Mouse (Mus musculus): ENCODE data around the gene Necab2.

The Necab2 gene

GRCm38 (mm10) chr8:119449627-119450026, 3.1 kb downstream of the Necab2 start:
- in situ Hi-C loops (cut with MboI) = no loop called here

- in situ Hi-C loops (cut with MboI) = no loop called here
These were observed 4.6 kb downstream of the Necab2 start for GRCm38 (mm10) chr8:119451131-119451530.

- in situ Hi-C loops (cut with MboI) = no loop called here
These were observed 6.4 kb downstream of the Necab2 start for GRCm38 (mm10) chr8:119452919-119453318.

DNA sequence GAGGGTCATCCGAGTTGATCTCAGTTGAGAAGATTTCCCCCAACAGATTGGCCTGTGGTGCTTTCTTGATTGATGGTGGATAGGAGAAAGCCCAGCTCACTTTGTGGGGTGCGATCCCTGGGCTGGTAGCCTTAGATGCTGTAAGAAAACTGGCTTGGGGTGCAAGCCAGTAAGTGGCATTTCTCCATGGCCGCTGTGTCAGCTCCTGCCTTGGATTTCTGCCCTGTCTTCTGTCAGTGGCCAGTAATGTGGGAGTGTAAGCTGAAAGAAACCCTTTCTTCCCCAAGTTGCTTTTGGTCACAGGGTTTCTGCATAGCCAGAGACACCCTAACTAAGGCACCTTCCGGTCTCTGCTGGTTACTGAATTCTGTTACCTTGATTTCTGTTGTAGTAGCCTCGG, 9.5 kb downstream of the Necab2 start:
- in situ Hi-C loops (cut with MboI) = no loop called here

DNA sequence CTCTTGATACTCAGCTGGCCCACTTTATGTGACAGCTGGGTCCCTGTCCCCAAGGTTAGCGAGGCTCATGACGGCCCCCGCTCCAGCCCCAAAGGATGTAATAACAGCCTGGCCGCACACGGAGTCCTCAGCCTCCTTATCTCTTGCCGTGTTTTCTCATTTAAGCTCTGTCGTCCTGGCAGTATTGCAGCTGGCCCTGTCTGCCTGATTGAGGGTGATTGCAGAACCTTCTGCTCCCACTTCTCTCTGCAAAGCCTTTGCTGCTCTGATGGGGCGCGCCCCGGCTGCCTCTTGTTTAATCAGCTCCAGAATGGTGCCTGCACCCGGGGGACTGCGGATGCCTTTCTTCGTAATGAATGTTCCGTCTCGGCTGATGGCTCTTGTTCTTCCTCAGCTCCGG, 13.2 kb downstream of the Necab2 start:
- in situ Hi-C loops (cut with MboI) = no loop called here

DNA sequence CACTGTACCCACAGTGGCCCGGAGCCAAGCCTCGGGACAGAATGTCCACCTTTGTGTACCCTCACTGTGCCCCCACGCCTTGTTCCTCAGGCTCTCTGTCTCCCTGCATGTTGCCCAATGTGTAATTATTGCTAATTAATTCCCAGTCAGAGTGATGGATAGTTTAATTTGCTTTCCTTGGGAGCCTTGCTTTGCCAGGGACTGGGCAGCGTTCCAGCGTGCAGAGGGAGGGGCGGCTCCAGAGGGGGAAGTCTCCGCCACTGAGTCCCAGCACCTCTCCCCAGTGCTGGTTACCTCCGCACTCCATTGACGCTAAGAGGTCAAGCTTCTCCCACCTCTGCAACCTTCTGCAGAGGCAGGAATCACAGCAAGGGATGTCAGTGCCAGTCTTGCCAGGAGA, 14.8 kb downstream of the Necab2 start:
- in situ Hi-C loops (cut with MboI) = no loop called here

DNA sequence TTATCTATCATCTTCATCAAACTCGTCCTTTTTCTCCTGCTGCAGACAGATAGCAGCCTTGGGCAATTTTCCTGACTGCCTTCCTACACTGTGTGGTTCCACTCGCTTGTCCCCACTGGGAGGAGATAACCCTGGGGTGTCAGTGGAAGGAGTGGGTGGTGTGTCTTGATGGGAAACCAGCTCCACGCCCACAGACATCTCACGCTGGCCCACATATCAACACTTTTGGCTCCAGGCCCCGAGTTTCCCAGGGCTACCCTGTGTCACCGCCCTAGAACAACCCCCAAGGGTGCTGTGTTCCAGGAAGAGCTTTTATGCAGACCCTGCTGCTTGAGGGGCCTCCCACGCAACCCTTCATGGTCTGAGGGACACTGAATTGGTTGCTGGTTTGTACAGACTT, 17.2 kb downstream of the Necab2 start:
- in situ Hi-C loops (cut with MboI) = no loop called here

DNA sequence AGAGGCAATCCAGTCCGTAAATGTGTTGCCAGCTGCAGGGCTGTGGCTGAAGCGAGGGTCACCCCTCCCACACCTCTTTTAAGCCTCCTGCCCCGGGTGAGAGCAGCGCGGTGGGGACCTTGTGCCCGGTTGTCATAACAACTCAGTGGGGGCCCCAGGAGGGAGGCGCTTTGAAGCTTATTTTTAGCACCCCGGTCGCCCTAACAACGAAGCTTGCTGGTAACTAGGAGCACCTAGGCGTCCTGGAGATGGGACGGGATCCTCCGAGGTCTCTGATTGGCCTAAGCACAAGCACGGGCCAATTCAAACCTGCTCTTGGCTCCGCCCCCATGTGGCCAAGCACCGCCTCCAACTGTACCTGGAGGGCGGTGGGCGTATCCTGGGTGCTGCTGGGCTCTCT, 19.6 kb downstream of the Necab2 start:
- in situ Hi-C loops (cut with MboI) = no loop called here

DNA sequence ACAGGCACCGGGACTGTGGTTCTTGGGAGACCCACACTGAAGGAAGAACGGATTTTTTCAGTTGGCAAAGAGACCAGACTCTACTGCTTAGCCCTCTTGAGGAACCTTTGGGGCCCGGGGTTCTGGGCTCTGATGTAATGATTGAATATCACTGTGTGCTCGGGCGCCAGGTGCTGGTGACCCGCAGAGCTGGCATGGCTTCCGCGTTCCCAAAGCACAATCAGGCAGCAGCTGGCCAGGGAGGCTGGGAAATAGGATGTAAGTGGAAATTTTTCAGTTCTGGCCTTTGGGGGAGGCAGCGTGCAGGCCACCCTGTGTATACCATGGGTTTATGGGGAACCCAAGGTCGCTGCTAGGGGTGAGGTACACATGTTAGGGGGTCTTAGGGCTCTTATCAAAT, 20.3 kb downstream of the Necab2 start:
- in situ Hi-C loops (cut with MboI) = no loop called here

GRCm38 (mm10) chr8:119468091-119468490, 21.6 kb downstream of the Necab2 start:
- in situ Hi-C loops (cut with MboI) = no loop called here

- in situ Hi-C loops (cut with MboI) = no loop called here
These were observed 32.2 kb downstream of the Necab2 start for GRCm38 (mm10) chr8:119478684-119479083.

DNA sequence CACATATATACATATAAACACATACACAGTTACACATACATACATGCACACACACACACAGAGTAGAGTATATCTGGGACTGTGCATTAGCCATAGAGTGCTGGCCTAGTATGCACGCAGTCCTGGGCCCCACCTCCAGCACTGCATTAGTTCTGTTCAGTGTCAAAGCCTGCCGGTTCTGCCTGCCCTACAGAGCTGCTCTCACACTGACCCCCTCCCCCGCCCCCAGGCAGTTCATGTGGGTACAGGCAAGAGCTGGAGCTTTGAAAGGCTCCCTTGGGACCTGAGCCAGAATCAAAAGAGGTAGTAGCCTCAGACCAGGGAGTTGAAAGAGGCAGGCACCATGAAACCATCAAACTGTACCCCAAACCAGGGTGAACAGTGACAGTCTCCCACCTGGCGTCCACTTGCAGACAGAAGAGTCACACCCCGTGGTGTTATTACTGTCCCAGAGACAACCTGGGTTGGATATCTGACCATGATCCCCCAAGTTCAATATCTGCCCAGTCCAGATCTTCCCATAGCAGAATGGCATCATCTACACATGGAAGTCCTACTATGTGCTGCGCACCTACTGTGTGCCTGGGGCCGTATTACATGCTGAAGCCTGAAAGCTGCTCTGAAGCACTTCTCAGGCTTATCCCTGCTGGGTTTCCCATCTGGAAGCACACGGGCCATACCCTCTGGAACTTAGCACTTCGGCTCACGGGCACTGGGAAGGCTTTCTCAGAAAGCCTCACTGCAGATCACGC, 37.8 kb downstream of the Necab2 start:
- in situ Hi-C loops (cut with MboI) = no loop called here

DNA sequence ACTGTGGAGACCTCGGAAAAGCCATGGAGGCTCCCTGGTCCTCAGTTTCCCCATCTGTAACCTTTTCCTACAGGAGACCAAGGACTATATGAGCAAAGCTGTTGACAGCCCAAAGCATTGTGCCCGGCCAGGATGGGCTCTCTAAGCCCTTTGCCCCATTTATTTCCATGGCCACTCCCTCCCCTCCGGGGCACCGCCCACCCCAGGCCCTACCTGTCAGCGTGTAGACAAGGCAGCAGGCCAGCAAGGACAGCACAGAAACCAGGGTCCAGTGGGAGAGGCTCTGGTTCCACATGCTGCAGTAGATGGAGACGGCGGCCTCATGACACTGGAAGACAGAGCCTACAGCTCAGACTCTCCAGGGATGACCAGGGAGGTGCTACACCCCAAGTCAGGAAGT, 40.6 kb downstream of the Necab2 start:
- in situ Hi-C loops (cut with MboI) = no loop called here

DNA sequence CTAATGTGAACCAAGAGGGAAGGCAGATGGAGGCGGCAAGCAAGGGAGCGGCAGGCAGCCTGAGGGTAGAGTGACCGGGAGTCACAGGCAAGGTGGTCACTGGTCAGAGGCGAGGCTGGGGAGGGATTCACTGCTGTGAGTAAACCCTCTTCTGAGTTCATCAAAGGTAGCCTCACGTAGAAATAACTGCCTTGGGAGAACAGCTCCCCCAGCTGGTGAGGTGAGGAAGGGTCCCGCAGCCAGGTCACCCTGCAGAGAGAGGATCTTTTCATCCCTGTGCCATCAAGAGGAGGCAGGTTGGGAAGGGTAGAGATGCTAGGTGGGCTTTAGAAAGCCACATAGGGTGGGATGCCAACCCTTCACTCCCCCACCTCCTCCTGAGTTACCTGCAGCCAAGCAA, 50.3 kb downstream of the Necab2 start:
- in situ Hi-C loops (cut with MboI) = loop anchor here (5.0 kb wide), 1 partner anchor 85 kb away; no protein-coding TSS in a partner anchor

DNA sequence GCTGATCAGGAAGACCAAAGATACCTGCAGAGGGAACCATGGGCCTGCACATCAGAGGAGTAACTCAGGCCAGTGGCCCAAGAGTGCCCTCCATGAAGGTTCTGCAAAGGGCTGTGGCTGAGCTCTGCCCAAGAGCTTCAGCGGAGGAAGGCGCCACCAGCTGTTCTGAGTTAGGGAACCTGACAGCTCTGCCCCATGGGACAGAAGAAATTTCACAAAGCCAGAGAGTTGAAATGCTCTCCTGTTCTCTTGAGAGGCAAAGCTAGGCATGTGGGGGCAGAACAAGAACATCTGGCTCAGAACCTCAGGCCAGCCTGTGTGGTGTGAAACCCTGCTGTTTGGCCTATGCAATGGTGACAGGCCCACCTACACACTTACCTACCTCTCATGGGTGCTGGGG, 53.3 kb downstream of the Necab2 start:
- in situ Hi-C loops (cut with MboI) = loop anchor here (5.0 kb wide), 1 partner anchor 88 kb away; no protein-coding TSS in a partner anchor

DNA sequence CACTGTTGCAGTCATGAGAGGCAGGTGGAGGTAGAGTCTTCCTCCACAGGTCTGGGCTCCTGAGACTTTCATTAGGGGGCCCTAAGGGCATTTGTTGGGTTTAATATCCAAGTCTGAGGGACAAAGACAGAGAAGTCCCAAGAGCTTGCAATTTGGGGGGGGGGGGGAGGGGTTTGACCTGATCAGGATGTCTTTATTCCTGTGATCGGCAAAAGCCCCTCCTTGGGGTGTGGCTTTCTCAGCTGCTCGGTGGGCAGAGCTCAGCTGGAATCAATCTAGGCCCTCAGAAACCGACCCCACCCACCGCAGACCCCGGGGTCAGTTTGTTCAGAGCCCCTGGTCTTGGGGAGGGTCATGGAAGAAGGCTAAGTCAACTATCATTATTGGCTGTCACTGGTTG, 55.1 kb downstream of the Necab2 start, which contains the start of gene Slc38a8:
Gene Slc38a8, minus strand, starts transcription at position 101 of the 400 bp plus-strand sequence.
- in situ Hi-C loops (cut with MboI) = no loop called here

- in situ Hi-C loops (cut with MboI) = no loop called here
These were observed 55.6 kb downstream of the Necab2 start for GRCm38 (mm10) chr8:119502111-119502510.

- in situ Hi-C loops (cut with MboI) = no loop called here
These were observed 56.8 kb downstream of the Necab2 start for GRCm38 (mm10) chr8:119503191-119503767.

DNA sequence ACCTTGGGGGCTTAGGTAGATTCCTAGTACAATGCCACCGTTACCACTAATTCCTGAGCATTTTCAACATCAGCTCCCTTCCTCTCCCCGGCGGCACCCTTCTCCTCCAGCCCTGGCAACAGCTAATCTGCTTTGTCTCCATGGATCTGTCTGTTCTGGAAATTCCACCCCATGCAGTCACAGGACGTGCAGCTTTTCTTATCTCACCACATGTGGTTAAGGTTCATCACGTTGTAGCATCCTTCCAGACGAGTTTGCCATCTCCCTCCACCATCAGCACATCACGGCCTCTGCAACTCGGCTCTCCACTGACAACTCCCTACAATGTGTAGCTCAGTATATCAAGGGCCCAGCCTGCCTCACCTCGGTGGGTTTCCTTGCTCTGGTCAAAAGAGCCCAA, 59.0 kb downstream of the Necab2 start:
- in situ Hi-C loops (cut with MboI) = no loop called here

DNA sequence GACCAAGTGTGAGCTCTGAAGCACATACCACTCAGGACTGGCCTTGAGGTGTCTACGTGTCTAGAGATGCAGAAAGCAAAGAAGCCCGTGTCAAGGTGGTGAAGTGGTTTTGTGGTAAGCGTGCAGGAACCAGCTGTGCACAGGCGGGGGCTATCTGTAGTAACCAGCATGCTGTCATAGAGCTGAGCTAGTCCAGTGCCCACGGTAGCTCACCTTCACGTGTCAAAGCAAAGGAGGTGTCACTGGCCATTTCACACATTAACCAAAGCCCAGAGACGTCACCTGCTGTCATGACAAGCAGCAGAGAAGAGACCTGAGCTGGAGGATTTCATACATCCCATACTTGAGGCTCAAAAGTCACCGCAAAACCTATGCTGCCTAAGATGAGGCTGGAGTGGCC, 59.6 kb downstream of the Necab2 start:
- in situ Hi-C loops (cut with MboI) = no loop called here

DNA sequence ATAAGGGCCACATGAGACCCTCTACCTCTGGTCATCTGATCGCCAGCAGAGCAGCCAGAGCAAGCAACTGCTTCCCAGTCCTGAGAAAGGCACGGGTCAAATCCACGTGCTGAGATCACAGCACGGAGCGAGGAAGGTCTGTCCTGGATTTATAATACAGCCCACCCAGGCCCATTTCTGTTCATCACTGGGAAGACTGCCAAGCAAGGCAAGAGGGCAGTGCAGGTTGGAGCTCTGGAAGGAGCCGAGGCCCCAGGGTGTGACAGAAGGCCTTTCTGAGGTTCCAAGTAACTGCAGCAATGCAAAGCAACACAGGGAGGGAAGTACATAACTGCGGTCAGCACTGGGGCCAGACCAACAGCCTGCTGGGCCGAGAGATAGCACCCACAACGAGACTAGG, 64.0 kb downstream of the Necab2 start:
- in situ Hi-C loops (cut with MboI) = no loop called here

- in situ Hi-C loops (cut with MboI) = no loop called here
These were observed 65.2 kb downstream of the Necab2 start for GRCm38 (mm10) chr8:119511722-119512121.

GRCm38 (mm10) chr8:119513405-119513804, 66.9 kb downstream of the Necab2 start:
- in situ Hi-C loops (cut with MboI) = no loop called here

GRCm38 (mm10) chr8:119514940-119515339, 68.4 kb downstream of the Necab2 start:
- in situ Hi-C loops (cut with MboI) = no loop called here

All from mature B cell (primary cell).